Mouse (Mus musculus): ENCODE measurements around the gene 9230104L09Rik. TPM values are rescaled to one million over a fixed set of nuclear protein-coding genes. Genes with fewer than 3 reads are reported as not detected.

Gene 9230104L09Rik
- polyA plus RNA-seq (2016; fragmentation: Nextera tagmentation; extraction: Ambion mirVana): not detected in 2 replicates

- no peak within 1 kb of the TSS for H3K4me2 ChIP-seq (replicated peaks)
- no peaks in the 10 kb centered on the region for H3K9me3 ChIP-seq
- H3K9ac ChIP-seq (replicated peaks): no peak within 1 kb of the TSS
- H3K4me3 ChIP-seq: no peak within 1 kb of the TSS
- no peaks in the 10 kb centered on the region for H3K27me3 ChIP-seq
- H3K4me1 ChIP-seq: no peaks in the 10 kb centered on the region
- 75% methylated on average over 2 of the region's 2 CpGs for WGBS
- H3K36me3 ChIP-seq: no peaks in the 10 kb centered on the region
- H3K27ac ChIP-seq (replicated peaks): no peak within 1 kb of the TSS
- no peak for ATAC-seq (ENCODE audit: low FRiP score, low read depth)
These were observed at the start of gene 9230104L09Rik for GRCm38 (mm10) chr2:148864966-148865365. Gene 9230104L09Rik, minus strand, starts transcription at chr2:148865038.

DNA sequence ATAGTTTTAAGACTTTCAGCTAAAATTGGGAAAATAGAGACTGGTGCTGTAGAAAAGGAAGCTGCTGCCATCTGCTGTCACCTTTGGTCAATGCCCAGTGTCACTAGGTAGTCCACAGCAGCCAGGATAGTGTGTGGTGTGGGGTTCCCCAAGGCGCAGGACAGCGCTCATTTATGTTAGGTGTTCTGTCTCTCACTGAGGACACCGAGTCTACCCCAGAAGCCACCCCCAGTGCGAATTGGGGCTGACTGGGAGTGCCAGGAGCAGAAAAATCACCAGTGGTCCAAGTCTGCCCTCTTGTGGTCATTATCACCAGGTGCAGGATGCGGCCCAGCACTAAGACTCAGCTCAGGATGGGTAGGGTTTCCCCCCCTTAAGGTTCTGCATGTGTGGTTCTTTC is 37.4 kb upstream of the 9230104L09Rik start:
- Histone ChIP-seq H3K9me3 (no peaks in the 10 kb centered on the region), H3K27ac (replicated peaks) (no peak overlapping the region), H3K4me2 (replicated peaks) (peak overlapping the region; percentile 25; the same call in 1 of the 2 replicates), H3K4me1 (no peaks in the 10 kb centered on the region), H3K36me3 (no peaks in the 10 kb centered on the region), H3K4me3 (no peak overlapping the region), H3K9ac (replicated peaks) (no peak overlapping the region), H3K27me3 (no peaks in the 10 kb centered on the region)
- peak; percentile 85 for ATAC-seq (ENCODE audit: low FRiP score, low read depth)
- WGBS: 9% methylated on average over 5 of the region's 5 CpGs

DNA sequence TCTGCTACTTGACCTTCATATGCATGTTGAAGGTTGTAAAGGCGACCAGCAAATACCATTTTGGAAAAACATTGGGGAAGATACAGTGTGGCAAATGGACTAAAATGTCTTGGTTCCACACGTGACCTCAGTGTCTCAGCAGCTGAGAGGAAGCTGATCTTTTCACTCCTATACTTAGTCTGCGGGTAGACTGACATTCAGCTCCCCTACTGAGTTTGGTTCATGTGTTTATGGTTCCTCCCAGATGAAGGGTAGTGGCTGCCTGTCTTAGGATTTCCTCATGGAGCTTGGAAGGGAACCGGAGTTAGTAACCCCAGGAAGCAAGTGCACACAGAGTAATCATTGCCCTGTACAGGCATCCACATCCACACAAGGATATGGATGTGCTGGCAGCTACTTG is 35.5 kb upstream of the 9230104L09Rik start:
- no peak overlapping the region for H3K27ac ChIP-seq (replicated peaks)
- no peak overlapping the region for H3K9ac ChIP-seq (replicated peaks)
- H3K4me3 ChIP-seq: no peak overlapping the region
- no peaks in the 10 kb centered on the region for H3K4me1 ChIP-seq
- no peaks in the 10 kb centered on the region for H3K9me3 ChIP-seq
- H3K27me3 ChIP-seq: no peaks in the 10 kb centered on the region
- H3K4me2 ChIP-seq (replicated peaks): no peak overlapping the region
- 64% methylated on average over 4 of the region's 4 CpGs for WGBS
- ATAC-seq (ENCODE audit: low FRiP score, low read depth): no peak
- no peaks in the 10 kb centered on the region for H3K36me3 ChIP-seq

- Histone ChIP-seq H3K4me2 (replicated peaks) (no peak overlapping the region), H3K36me3 (no peaks in the 10 kb centered on the region), H3K27ac (replicated peaks) (no peak overlapping the region), H3K27me3 (no peaks in the 10 kb centered on the region), H3K9ac (replicated peaks) (no peak overlapping the region), H3K4me1 (no peaks in the 10 kb centered on the region; the same call in 1 of the 2 replicates), H3K4me3 (no peak overlapping the region), H3K9me3 (no peaks in the 10 kb centered on the region)
- 81% methylated on average over 1 of the region's 1 CpGs for WGBS
- no peak for ATAC-seq (ENCODE audit: low FRiP score, low read depth)
These were observed 31.4 kb upstream of the 9230104L09Rik start for GRCm38 (mm10) chr2:148896219-148896618.

- no peaks in the 10 kb centered on the region for H3K27me3 ChIP-seq
- ATAC-seq (ENCODE audit: low FRiP score, low read depth): no peak
- H3K27ac ChIP-seq (replicated peaks): no peak overlapping the region
- no peak overlapping the region for H3K4me2 ChIP-seq (replicated peaks)
- H3K4me1 ChIP-seq: peaks cover 16% of the 10 kb centered on the region
- no peaks in the 10 kb centered on the region for H3K36me3 ChIP-seq
- no peaks in the 10 kb centered on the region for H3K9me3 ChIP-seq
- H3K4me3 ChIP-seq: no peak overlapping the region
- no peak overlapping the region for H3K9ac ChIP-seq (replicated peaks)
These were observed 28.3 kb upstream of the 9230104L09Rik start for GRCm38 (mm10) chr2:148893107-148893506.

DNA sequence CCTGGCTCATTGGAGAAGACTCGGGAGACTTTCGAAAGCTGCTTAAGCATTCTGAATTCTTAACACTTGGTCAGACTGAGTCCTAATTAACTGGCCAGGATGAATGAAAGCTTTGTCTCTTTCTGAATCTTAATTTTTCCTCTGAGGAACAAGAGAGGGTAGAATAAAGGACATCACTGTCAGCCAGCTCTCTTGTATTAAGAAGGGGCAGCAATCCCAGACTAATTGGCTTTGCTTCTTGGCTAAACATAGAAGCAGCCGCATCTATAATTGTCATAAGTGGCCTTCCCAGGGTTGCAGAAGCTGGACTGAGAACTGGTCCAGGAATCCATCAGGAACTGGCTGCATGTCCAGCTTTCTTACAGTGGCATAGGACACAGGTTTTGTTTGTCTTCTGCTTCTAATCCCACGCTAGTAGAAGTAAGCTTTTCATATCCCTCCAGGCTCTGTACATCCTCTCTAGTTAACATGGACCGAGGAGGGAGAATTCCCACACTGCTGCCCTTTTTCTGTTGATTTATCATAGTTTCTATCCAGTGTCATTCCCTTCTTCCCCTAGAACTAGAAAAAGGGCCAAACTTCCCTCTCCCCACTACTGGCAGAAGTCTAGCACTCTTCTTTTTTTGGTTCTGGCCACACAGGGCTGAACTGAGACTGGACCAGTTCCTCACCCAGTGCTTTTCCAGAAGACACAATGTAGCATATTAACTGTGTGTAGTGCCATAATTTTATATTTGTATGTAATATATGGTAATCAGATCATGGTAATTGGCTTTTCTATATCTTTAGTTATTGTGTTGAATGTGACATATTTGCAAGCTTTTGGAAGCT is 25.4 kb upstream of the 9230104L09Rik start:
- H3K9me3 ChIP-seq: no peaks in the 10 kb centered on the region
- no peaks in the 10 kb centered on the region for H3K36me3 ChIP-seq
- H3K4me1 ChIP-seq: peaks cover 16% of the 10 kb centered on the region
- H3K4me3 ChIP-seq: no peak overlapping the region
- H3K27me3 ChIP-seq: no peaks in the 10 kb centered on the region
- no peak overlapping the region for H3K9ac ChIP-seq (replicated peaks)
- peak overlapping the region; percentile 87 for H3K27ac ChIP-seq (replicated peaks)
- 24% methylated on average over 5 of the region's 5 CpGs for WGBS
- H3K4me2 ChIP-seq (replicated peaks): no peak overlapping the region
- peak; percentile 93 for ATAC-seq (ENCODE audit: low FRiP score, low read depth)

- no peaks in the 10 kb centered on the region for H3K27me3 ChIP-seq
- peak; percentile 84 for ATAC-seq (ENCODE audit: low FRiP score, low read depth)
- peak overlapping the region; percentile 87 for H3K27ac ChIP-seq (replicated peaks)
- H3K9ac ChIP-seq (replicated peaks): no peak overlapping the region
- no peaks in the 10 kb centered on the region for H3K36me3 ChIP-seq
- H3K4me1 ChIP-seq: peaks cover 16% of the 10 kb centered on the region
- no peak overlapping the region for H3K4me2 ChIP-seq (replicated peaks)
- no peak overlapping the region for H3K4me3 ChIP-seq
- no peaks in the 10 kb centered on the region for H3K9me3 ChIP-seq
- WGBS: 29% methylated on average over 3 of the region's 3 CpGs
These were observed 24.6 kb upstream of the 9230104L09Rik start for GRCm38 (mm10) chr2:148889331-148890010.

DNA sequence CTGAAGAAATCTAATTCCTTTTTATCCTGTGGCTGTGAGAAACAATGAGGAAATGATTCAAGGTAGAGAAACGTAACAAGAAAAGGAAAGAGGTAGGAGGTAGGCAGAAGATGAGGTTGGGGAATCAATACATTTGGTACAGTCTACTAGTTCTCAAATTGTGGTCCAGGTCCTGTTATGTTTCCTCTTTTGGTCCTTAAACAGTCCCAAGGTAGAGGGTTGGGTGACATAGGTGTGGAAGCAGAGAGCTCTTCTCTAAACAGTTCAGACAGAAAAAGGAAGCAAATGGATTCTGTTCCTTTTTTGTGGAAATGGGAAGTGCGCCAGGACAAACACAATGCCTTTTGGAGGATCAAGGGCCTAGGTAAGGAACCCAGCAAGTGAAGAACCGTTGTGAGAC is 24.0 kb upstream of the 9230104L09Rik start:
- Histone ChIP-seq H3K27ac (replicated peaks) (peak overlapping the region; percentile 87), H3K4me3 (no peak overlapping the region), H3K4me2 (replicated peaks) (no peak overlapping the region), H3K9me3 (no peaks in the 10 kb centered on the region), H3K9ac (replicated peaks) (no peak overlapping the region), H3K4me1 (peaks cover 16% of the 10 kb centered on the region), H3K36me3 (no peaks in the 10 kb centered on the region), H3K27me3 (no peaks in the 10 kb centered on the region)
- WGBS: 66% methylated on average over 3 of the region's 3 CpGs
- no peak for ATAC-seq (ENCODE audit: low FRiP score, low read depth)

DNA sequence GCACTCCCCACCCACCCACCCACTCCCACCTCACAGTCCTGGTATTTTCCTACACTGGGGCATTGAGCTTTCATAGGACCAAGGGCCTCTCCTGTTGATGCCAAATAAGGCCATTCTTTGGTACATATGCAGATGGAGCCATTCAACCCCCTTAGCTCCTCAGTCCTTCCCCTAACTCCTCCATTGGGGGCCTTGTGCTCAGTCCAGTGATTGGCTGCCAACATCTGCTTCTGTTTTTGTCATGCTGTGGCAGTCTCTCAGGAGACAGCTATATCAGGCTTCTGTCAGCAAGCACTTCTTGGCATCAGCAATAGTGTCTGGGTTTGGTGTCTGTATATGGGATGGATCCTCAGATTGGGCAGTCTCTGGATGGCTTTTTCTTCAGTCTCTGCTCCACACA is 19.9 kb upstream of the 9230104L09Rik start:
- ATAC-seq (ENCODE audit: low FRiP score, low read depth): no peak

DNA sequence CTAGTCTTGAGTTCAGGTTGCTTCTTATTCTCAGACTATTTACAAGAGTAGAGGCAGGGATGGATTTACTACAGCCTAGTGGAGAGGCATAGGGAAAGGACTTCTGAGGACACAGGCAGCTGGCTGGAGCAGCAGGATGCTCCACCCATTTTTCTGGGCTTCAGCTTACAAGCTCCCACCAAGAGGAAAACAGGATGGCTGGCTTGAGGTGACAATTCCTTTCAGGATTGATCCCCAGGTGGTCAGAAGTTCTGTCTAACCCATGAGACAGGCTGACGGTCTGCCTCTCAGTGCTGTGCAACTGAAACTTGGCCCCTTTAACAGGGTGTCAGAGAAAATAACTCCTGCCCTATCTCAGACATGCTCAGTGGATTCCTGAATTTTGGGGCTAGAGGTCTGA is 14.4 kb upstream of the 9230104L09Rik start:
- Histone ChIP-seq H3K27ac (replicated peaks) (no peak overlapping the region), H3K9me3 (no peaks in the 10 kb centered on the region), H3K27me3 (no peaks in the 10 kb centered on the region), H3K4me2 (replicated peaks) (no peak overlapping the region), H3K4me3 (no peak overlapping the region), H3K4me1 (peaks cover 8% of the 10 kb centered on the region), H3K9ac (replicated peaks) (no peak overlapping the region), H3K36me3 (no peaks in the 10 kb centered on the region)
- WGBS: 33% methylated on average over 1 of the region's 1 CpGs
- no peak for ATAC-seq (ENCODE audit: low FRiP score, low read depth)

More for the DNA sequence above, 19.9 kb upstream of the 9230104L09Rik start:
- Histone ChIP-seq H3K4me3 (no peak overlapping the region), H3K9ac (replicated peaks) (no peak overlapping the region), H3K27ac (replicated peaks) (no peak overlapping the region), H3K9me3 (no peaks in the 10 kb centered on the region), H3K4me1 (peaks cover 8% of the 10 kb centered on the region; the same call in 1 of the 2 replicates), H3K27me3 (no peaks in the 10 kb centered on the region), H3K36me3 (no peaks in the 10 kb centered on the region), H3K4me2 (replicated peaks) (no peak overlapping the region)

DNA sequence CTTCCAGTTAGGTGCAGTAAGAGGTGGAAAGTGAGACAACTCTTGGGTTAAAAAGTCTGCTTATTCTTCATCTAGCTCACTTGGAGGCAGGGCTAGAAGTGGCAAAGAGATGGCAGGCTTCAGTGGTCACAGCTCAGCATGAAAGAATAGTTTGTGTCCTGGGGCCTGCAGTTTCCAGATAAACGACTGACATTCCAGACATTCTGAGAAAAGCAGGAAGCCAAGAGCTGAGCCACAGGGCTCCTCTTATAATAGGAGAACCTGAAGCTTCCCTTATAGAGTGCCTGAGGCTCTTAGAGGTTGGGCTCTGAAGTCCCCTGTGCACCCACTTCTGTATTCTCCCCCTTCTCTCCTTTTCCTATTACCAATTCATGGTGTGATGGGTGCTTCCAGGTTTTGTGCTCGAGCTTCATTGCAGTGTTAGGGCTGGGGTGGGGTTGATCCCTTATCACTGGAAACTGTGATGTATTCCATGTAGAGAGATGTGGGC is 13.8 kb upstream of the 9230104L09Rik start:
- 7% methylated on average over 2 of the region's 2 CpGs for WGBS
- no peak for ATAC-seq (ENCODE audit: low FRiP score, low read depth)

More for the DNA sequence above, 13.8 kb upstream of the 9230104L09Rik start:
- no peaks in the 10 kb centered on the region for H3K27me3 ChIP-seq
- no peaks in the 10 kb centered on the region for H3K9me3 ChIP-seq
- H3K9ac ChIP-seq (replicated peaks): no peak overlapping the region
- H3K4me3 ChIP-seq: no peak overlapping the region
- no peak overlapping the region for H3K27ac ChIP-seq (replicated peaks)
- no peaks in the 10 kb centered on the region for H3K36me3 ChIP-seq
- peaks cover 13% of the 10 kb centered on the region for H3K4me1 ChIP-seq
- no peak overlapping the region for H3K4me2 ChIP-seq (replicated peaks)
